Mouse (Mus musculus): ENCODE results near the gene Serinc3.

Serinc3 gene

GRCm38 (mm10) chr2:163596057-163596872 lies 48.7 kb downstream of the Serinc3 start:
- DNase-seq (ENCODE audit: low spot score in 2 of 2): peak; percentile 90 to 94

GRCm38 (mm10) chr2:163595119-163595518 lies 49.8 kb downstream of the Serinc3 start:
- peak; percentile 57 to 78 for DNase-seq (ENCODE audit: low spot score in 2 of 2)

- no peak for DNase-seq (ENCODE audit: low spot score in 2 of 2)
These were observed 51.2 kb downstream of the Serinc3 start for GRCm38 (mm10) chr2:163593636-163594282.

GRCm38 (mm10) chr2:163592084-163592483 lies 52.8 kb downstream of the Serinc3 start:
- no peak for DNase-seq (ENCODE audit: low spot score in 2 of 2)

GRCm38 (mm10) chr2:163590996-163591395 lies 53.9 kb downstream of the Serinc3 start:
- no peak for DNase-seq (ENCODE audit: low spot score in 2 of 2)

- DNase-seq (ENCODE audit: low spot score in 2 of 2): no peak
These were observed 54.7 kb downstream of the Serinc3 start for GRCm38 (mm10) chr2:163590211-163590610.

GRCm38 (mm10) chr2:163587506-163587905 lies 57.4 kb downstream of the Serinc3 start:
- no peak for DNase-seq (ENCODE audit: low spot score in 2 of 2)

- DNase-seq (ENCODE audit: low spot score in 2 of 2): no peak
These were observed 58.3 kb downstream of the Serinc3 start for GRCm38 (mm10) chr2:163586384-163587261.

- DNase-seq (ENCODE audit: low spot score in 2 of 2): no peak
These were observed 60.9 kb downstream of the Serinc3 start for GRCm38 (mm10) chr2:163584088-163584426.

GRCm38 (mm10) chr2:163583226-163584087 lies 61.5 kb downstream of the Serinc3 start:
- peak in 1 of 2 experiments; percentile 34 for DNase-seq (ENCODE audit: low spot score in 2 of 2)

GRCm38 (mm10) chr2:163580069-163580945 lies 64.6 kb downstream of the Serinc3 start:
- DNase-seq (ENCODE audit: low spot score in 2 of 2): no peak

- DNase-seq (ENCODE audit: low spot score in 2 of 2): no peak
These were observed 66.9 kb downstream of the Serinc3 start for GRCm38 (mm10) chr2:163577986-163578385.

GRCm38 (mm10) chr2:163575248-163575647 lies 69.7 kb downstream of the Serinc3 start:
- DNase-seq (ENCODE audit: low spot score in 2 of 2): peak in 1 of 2 experiments; percentile 29

- DNase-seq (ENCODE audit: low spot score in 2 of 2): no peak
These were observed 70.6 kb downstream of the Serinc3 start for GRCm38 (mm10) chr2:163574321-163574720.
